In the genomic region with DNA sequence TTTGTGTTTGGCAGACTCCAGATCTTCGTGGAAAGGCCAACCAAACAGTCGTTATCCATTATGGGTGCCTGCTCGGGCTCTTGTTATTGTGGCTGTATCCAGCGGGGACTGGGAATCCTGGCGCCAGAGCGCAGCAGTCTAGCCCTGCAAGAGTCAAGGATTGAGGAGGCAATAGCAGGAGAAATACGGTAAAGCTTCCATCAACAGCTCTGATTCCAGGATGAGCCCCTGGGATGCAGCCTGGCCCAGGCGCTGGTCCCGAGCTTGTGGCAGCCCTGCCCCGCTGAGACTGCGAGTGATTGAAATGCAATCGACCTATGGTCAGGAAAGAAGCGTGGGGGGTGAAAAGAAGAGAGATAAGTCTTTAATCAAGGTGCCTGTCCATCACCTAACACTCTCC, we compare ENCODE assay signal across 7 mouse cellular contexts.
A peak's percentile ranks its signal among the peaks of the same experiment; 100 is the strongest.
DNase-seq lines count a peak whose midpoint lies in the region; ATAC-seq and TF ChIP-seq lines count a peak whose summit lies in the region.

No protein-coding gene starts in this region.

- peak overlapping the region; percentile 33 for H3K4me2 ChIP-seq in kidney, embryonic 15.5 days
- H3K4me2 ChIP-seq in heart, embryonic 11.5 days = peak overlapping the region; percentile 45
- peak overlapping the region; percentile 28; the same call in 1 of the 2 replicates for H3K4me2 ChIP-seq in limb, embryonic 14.5 days (replicated peaks; ENCODE audit: low read depth, low read length, severe bottlenecking)

- peaks cover 70% of the 10 kb centered on the region for H3K27me3 ChIP-seq in kidney, embryonic 15.5 days
- H3K27me3 ChIP-seq in heart, embryonic 11.5 days (ENCODE audit: control insufficient read depth, insufficient read depth, low read length) = peaks cover 3% of the 10 kb centered on the region; the same call in 1 of the 2 replicates
- H3K27me3 ChIP-seq in limb, embryonic 14.5 days (ENCODE audit: control insufficient read depth, insufficient read depth, low read length) = no peaks in the 10 kb centered on the region

- H3K27ac ChIP-seq in kidney, embryonic 15.5 days = no peak overlapping the region
- H3K27ac ChIP-seq in heart, embryonic 11.5 days (ENCODE audit: low read depth, low read length) = no peak overlapping the region; the same call in 1 of the 2 replicates
- no peak overlapping the region for H3K27ac ChIP-seq in limb, embryonic 14.5 days (replicated peaks; ENCODE audit: low read depth, low read length)

- H3K4me3 ChIP-seq in kidney, embryonic 15.5 days (replicated peaks) = no peak overlapping the region
- H3K4me3 ChIP-seq in heart, embryonic 11.5 days (ENCODE audit: low read depth, low read length) = no peak overlapping the region
- H3K4me3 ChIP-seq in limb, embryonic 14.5 days (replicated peaks; ENCODE audit: low read length) = no peak overlapping the region

- TF ChIP-seq POLR2A in limb, embryonic 14.5 days (IDR thresholded peaks at IDR 0.05; ENCODE audit: borderline replicate concordance, extremely low read depth, insufficient read depth, insufficient read length) = no peak

- H3K4me1 ChIP-seq in kidney, embryonic 15.5 days = peaks cover 14% of the 10 kb centered on the region
- H3K4me1 ChIP-seq in heart, embryonic 11.5 days (ENCODE audit: control insufficient read depth, insufficient read depth, low read length) = peaks cover 33% of the 10 kb centered on the region
- H3K4me1 ChIP-seq in limb, embryonic 14.5 days (ENCODE audit: control insufficient read depth, insufficient read depth, low read length) = peaks cover 11% of the 10 kb centered on the region

- ATAC-seq in kidney, embryonic 15.5 days (replicated peaks; ENCODE audit: low FRiP score) = 0 out of 2 replicates have a peak, but pooled peaks have one; percentile 36
- 0 out of 2 replicates have a peak, but pooled peaks have one; percentile 36 for ATAC-seq in heart, embryonic 11.5 days (replicated peaks; ENCODE audit: insufficient number of reproducible peaks, low FRiP score, low TSS enrichment)
- no peak for ATAC-seq in limb, embryonic 14.5 days (ENCODE audit: low FRiP score, low read depth)
- no peak for ATAC-seq in megakaryocyte progenitor cell, adult 5-6 weeks (replicated peaks; ENCODE audit: poor library complexity)

- no peak for DNase-seq in kidney, adult 9 months
- DNase-seq in embryo, embryonic 9.5 days (ENCODE audit: extremely low spot score) = peak; percentile 77
- DNase-seq in limb, embryonic 14.5 days (ENCODE audit: low spot score) = peak; percentile 44
- no peak for DNase-seq in frontal cortex, postnatal 25 days (ENCODE audit: low spot score in 2 of 2)

- 2% methylated on average over 13 of the region's 13 CpGs for WGBS in kidney, embryonic 15.5 days
- WGBS in heart, embryonic 11.5 days (ENCODE audit: insufficient replicate concordance) = under 1% methylated on average over 13 of the region's 13 CpGs
- 1% methylated on average over 13 of the region's 13 CpGs for WGBS in limb, embryonic 14.5 days

- H3K9me3 ChIP-seq in kidney, embryonic 15.5 days (replicated peaks) = no peaks in the 10 kb centered on the region
- no peaks in the 10 kb centered on the region for H3K9me3 ChIP-seq in heart, embryonic 11.5 days (replicated peaks; ENCODE audit: control insufficient read depth, low read length)
- no peaks in the 10 kb centered on the region for H3K9me3 ChIP-seq in limb, embryonic 14.5 days (ENCODE audit: control insufficient read depth, low read length)

- H3K9ac ChIP-seq in kidney, embryonic 15.5 days = no peak overlapping the region
- no peak overlapping the region for H3K9ac ChIP-seq in heart, embryonic 11.5 days (ENCODE audit: low read depth, low read length)
- no peak overlapping the region for H3K9ac ChIP-seq in limb, embryonic 14.5 days (ENCODE audit: low read depth, low read length, severe bottlenecking)

- H3K36me3 ChIP-seq in kidney, embryonic 15.5 days = no peaks in the 10 kb centered on the region
- H3K36me3 ChIP-seq in heart, embryonic 11.5 days (ENCODE audit: control insufficient read depth, insufficient read depth, low read length) = no peaks in the 10 kb centered on the region
- H3K36me3 ChIP-seq in limb, embryonic 14.5 days (ENCODE audit: control insufficient read depth, insufficient read depth, low read length) = no peaks in the 10 kb centered on the region

Comparison
In these comparisons a context has a peak if more than half of its experiments do, and no peak if none do; other contexts are left out.
1. ATAC-seq: peak in kidney, embryonic 15.5 days (single experiment) and heart, embryonic 11.5 days (single experiment); none in limb, embryonic 14.5 days (single experiment) and megakaryocyte progenitor cell, adult 5-6 weeks (single experiment).
2. DNase-seq: peak in embryo, embryonic 9.5 days (single experiment) and limb, embryonic 14.5 days (single experiment); none in kidney, adult 9 months (single experiment) and frontal cortex, postnatal 25 days (0 of 2).
3. Peak in every context shown above with its lines, with median percentiles within 50 percentile points of each other: H3K4me2 ChIP-seq.